Mouse (Mus musculus): ENCODE results near the gene Ssbp2. TPM values are rescaled to one million over a fixed set of nuclear protein-coding genes. Genes with fewer than 3 reads are reported as not detected.
A peak's percentile ranks its signal among the peaks of the same experiment; 100 is the strongest.

Ssbp2 gene
- polyA plus RNA-seq, 1 experiment = 18.1 TPM

- H3K4me3 ChIP-seq (ENCODE audit: insufficient read depth, low read depth, low read length) = no peak overlapping the region
- no peak overlapping the region for H3K27ac ChIP-seq (ENCODE audit: insufficient read depth, low read depth, low read length)
- H3K36me3 ChIP-seq (ENCODE audit: control insufficient read depth, insufficient read depth, low read length) = no peaks in the 10 kb centered on the region
- no peak for TF ChIP-seq POLR2A (IDR thresholded peaks at IDR 0.05; ENCODE audit: low read depth, low read length)
- TF ChIP-seq CTCF (conservative IDR thresholded peaks at IDR 0.05; ENCODE audit: insufficient read depth, insufficient read length, low read depth, low read length) = no peak
- DNase-seq = no peak
- no peaks in the 10 kb centered on the region for H3K27me3 ChIP-seq (replicated peaks; ENCODE audit: control insufficient read depth, insufficient read depth, low read length)
- H3K4me1 ChIP-seq (ENCODE audit: control insufficient read depth, insufficient read depth, low read length) = no peaks in the 10 kb centered on the region
- WGBS = 95% methylated on average over 3 of the region's 3 CpGs
Measured at GRCm38 (mm10) chr13:91452269-91452668, 7.8 kb upstream of the Ssbp2 start.

DNA sequence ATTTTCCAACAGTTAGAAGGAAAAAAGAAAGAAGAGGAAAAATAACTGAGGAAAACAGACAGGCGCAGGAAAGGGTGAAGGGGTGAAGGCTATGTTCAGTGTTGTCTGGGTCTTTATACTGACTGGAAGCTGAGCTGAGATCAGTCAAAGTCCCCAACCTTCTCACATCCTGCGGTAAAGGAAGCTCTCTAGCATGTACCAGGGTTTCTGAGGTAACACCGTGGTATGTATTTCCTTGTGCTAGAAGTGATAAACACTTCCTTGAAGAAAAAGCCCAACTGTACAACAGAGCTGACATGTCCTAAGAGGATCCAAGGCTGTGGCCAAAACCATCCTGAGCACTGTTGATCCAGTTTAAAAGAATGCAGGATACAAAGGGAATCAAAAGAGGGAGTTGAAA is 6.8 kb upstream of the Ssbp2 start:
- DNase-seq = no peak
- Histone ChIP-seq H3K4me3 (ENCODE audit: insufficient read depth, low read depth, low read length) (no peak overlapping the region), H3K36me3 (ENCODE audit: control insufficient read depth, insufficient read depth, low read length) (no peaks in the 10 kb centered on the region), H3K27me3 (replicated peaks; ENCODE audit: control insufficient read depth, insufficient read depth, low read length) (no peaks in the 10 kb centered on the region), H3K27ac (ENCODE audit: insufficient read depth, low read depth, low read length) (no peak overlapping the region), H3K4me1 (ENCODE audit: control insufficient read depth, insufficient read depth, low read length) (no peaks in the 10 kb centered on the region)
- 74% methylated on average over 3 of the region's 3 CpGs for WGBS
- TF ChIP-seq POLR2A (IDR thresholded peaks at IDR 0.05; ENCODE audit: low read depth, low read length) (no peak), CTCF (conservative IDR thresholded peaks at IDR 0.05; ENCODE audit: insufficient read depth, insufficient read length, low read depth, low read length) (no peak)

GRCm38 (mm10) chr13:91456041-91456440 is 4.0 kb upstream of the Ssbp2 start:
- WGBS = 61% methylated on average over 2 of the region's 2 CpGs
- no peak for DNase-seq

GRCm38 (mm10) chr13:91456735-91457134 is 3.3 kb upstream of the Ssbp2 start:
- 82% methylated on average over 3 of the region's 3 CpGs for WGBS
- no peak overlapping the region for H3K4me3 ChIP-seq (ENCODE audit: insufficient read depth, low read depth, low read length)
- H3K27me3 ChIP-seq (replicated peaks; ENCODE audit: control insufficient read depth, insufficient read depth, low read length) = no peaks in the 10 kb centered on the region
- TF ChIP-seq CTCF (conservative IDR thresholded peaks at IDR 0.05; ENCODE audit: insufficient read depth, insufficient read length, low read depth, low read length) (no peak), POLR2A (IDR thresholded peaks at IDR 0.05; ENCODE audit: low read depth, low read length) (no peak)
- H3K4me1 ChIP-seq (ENCODE audit: control insufficient read depth, insufficient read depth, low read length) = peaks cover 7% of the 10 kb centered on the region
- no peaks in the 10 kb centered on the region for H3K36me3 ChIP-seq (ENCODE audit: control insufficient read depth, insufficient read depth, low read length)
- no peak overlapping the region for H3K27ac ChIP-seq (ENCODE audit: insufficient read depth, low read depth, low read length)
- DNase-seq = no peak

More at GRCm38 (mm10) chr13:91456041-91456440, 4.0 kb upstream of the Ssbp2 start:
- Histone ChIP-seq H3K4me3 (ENCODE audit: insufficient read depth, low read depth, low read length) (no peak overlapping the region), H3K27me3 (replicated peaks; ENCODE audit: control insufficient read depth, insufficient read depth, low read length) (no peaks in the 10 kb centered on the region), H3K27ac (ENCODE audit: insufficient read depth, low read depth, low read length) (no peak overlapping the region), H3K36me3 (ENCODE audit: control insufficient read depth, insufficient read depth, low read length) (no peaks in the 10 kb centered on the region), H3K4me1 (ENCODE audit: control insufficient read depth, insufficient read depth, low read length) (peaks cover 7% of the 10 kb centered on the region)
- TF ChIP-seq CTCF (conservative IDR thresholded peaks at IDR 0.05; ENCODE audit: insufficient read depth, insufficient read length, low read depth, low read length) (no peak), POLR2A (IDR thresholded peaks at IDR 0.05; ENCODE audit: low read depth, low read length) (no peak)

DNA sequence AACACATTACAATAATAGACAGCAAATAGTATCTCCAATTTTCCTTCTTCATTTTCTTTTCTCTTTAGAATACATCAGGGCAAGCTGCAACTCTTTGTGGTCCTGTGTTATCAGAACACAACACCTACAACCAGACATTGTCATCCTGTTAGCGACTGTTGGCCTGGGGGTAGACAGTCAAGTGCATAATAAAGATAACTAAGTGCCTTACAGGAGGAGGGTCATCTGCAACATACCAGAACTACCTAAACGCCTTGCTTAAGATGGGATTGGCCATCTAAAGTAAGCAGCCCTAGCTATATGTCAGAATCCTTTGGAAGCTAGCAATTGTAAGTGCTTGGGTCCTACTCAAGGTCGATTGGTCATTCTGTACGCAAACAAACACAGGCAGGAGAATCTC is 2.1 kb upstream of the Ssbp2 start:
- H3K4me3 ChIP-seq (ENCODE audit: insufficient read depth, low read depth, low read length) = no peak overlapping the region
- 91% methylated on average over 4 of the region's 4 CpGs for WGBS
- H3K36me3 ChIP-seq (ENCODE audit: control insufficient read depth, insufficient read depth, low read length) = no peaks in the 10 kb centered on the region
- TF ChIP-seq CTCF (conservative IDR thresholded peaks at IDR 0.05; ENCODE audit: insufficient read depth, insufficient read length, low read depth, low read length) (no peak), POLR2A (IDR thresholded peaks at IDR 0.05; ENCODE audit: low read depth, low read length) (no peak)
- no peak for DNase-seq
- no peak overlapping the region for H3K27ac ChIP-seq (ENCODE audit: insufficient read depth, low read depth, low read length)
- H3K27me3 ChIP-seq (replicated peaks; ENCODE audit: control insufficient read depth, insufficient read depth, low read length) = no peaks in the 10 kb centered on the region
- H3K4me1 ChIP-seq (ENCODE audit: control insufficient read depth, insufficient read depth, low read length) = peaks cover 8% of the 10 kb centered on the region

- TF ChIP-seq POLR2A (IDR thresholded peaks at IDR 0.05; ENCODE audit: low read depth, low read length) (no peak), CTCF (conservative IDR thresholded peaks at IDR 0.05; ENCODE audit: insufficient read depth, insufficient read length, low read depth, low read length) (no peak)
- DNase-seq = no peak
- Histone ChIP-seq H3K4me3 (ENCODE audit: insufficient read depth, low read depth, low read length) (no peak overlapping the region), H3K27me3 (replicated peaks; ENCODE audit: control insufficient read depth, insufficient read depth, low read length) (no peaks in the 10 kb centered on the region), H3K36me3 (ENCODE audit: control insufficient read depth, insufficient read depth, low read length) (no peaks in the 10 kb centered on the region), H3K27ac (ENCODE audit: insufficient read depth, low read depth, low read length) (no peak overlapping the region), H3K4me1 (ENCODE audit: control insufficient read depth, insufficient read depth, low read length) (peaks cover 9% of the 10 kb centered on the region)
- WGBS = 75% methylated on average over 4 of the region's 4 CpGs
Measured at GRCm38 (mm10) chr13:91459489-91459888, 594 bp upstream of the Ssbp2 start.

DNA sequence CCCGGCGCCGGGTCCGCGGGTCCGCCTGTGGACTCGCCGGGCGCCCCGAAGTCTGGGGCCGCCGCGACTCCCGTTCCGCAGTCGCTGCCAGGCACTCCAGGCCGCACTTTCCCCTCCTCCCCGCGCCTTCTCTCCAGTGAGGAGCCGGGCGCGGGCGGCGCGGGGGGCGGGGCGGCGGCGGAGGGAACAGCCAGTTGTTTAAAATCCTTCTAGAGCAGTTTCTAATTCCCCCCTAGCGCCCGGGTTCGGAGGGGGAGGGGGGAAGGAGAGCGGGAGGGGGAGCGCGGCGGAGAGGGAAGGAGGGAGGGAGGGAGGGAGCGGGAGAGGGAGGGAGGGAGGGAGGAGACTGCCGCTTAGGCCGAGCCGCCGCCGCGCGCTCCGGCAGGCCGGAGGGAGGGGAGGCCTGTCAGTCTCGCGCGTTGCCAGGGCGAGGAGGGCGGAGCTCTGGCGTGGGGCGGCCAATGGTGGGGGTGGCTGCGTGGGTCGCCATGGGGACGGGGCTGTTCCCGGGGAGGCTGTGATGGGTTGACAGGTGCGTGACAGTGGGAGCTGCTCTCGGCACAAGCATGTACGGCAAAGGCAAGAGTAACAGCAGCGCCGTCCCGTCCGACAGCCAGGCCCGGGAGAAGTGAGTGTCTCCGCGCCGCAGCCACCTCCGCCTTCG is 670 bp downstream of the Ssbp2 start:
- no peaks in the 10 kb centered on the region for H3K36me3 ChIP-seq (ENCODE audit: control insufficient read depth, insufficient read depth, low read length)
- peak overlapping the region; percentile 98 for H3K27ac ChIP-seq (ENCODE audit: insufficient read depth, low read depth, low read length)
- peaks cover 9% of the 10 kb centered on the region for H3K4me1 ChIP-seq (ENCODE audit: control insufficient read depth, insufficient read depth, low read length)
- DNase-seq = peak; percentile 99
- H3K27me3 ChIP-seq (replicated peaks; ENCODE audit: control insufficient read depth, insufficient read depth, low read length) = no peaks in the 10 kb centered on the region
- WGBS = under 1% methylated on average over 65 of the region's 70 CpGs
- peak overlapping the region; percentile 77 for H3K4me3 ChIP-seq (ENCODE audit: insufficient read depth, low read depth, low read length)
- no peak for TF ChIP-seq CTCF (conservative IDR thresholded peaks at IDR 0.05; ENCODE audit: insufficient read depth, insufficient read length, low read depth, low read length)
- TF ChIP-seq POLR2A (IDR thresholded peaks at IDR 0.05; ENCODE audit: low read depth, low read length) = no peak

Measured in kidney, adult 2 months (tissue).